Mouse (Mus musculus) testis, adult 2 months (tissue): ENCODE data around the gene Sorcs3. TPM values are rescaled to one million over a fixed set of nuclear protein-coding genes. Genes with fewer than 3 reads are reported as not detected.

Source experiments
- H3K27ac ChIP-seq: fragments of 200-500 bp; 2 replicates; pipeline ENCODE4 v1.5.1; 2012; ENCODE audit warnings: low read depth, low read length; ENCODE audit not compliant: control insufficient read depth, insufficient read depth
- H3K27me3 ChIP-seq: fragments of 200-500 bp; 2 replicates; pipeline ENCODE4 v1.6.1; 2012; ENCODE audit warnings: mild to moderate bottlenecking, low read length, moderate library complexity; ENCODE audit not compliant: control insufficient read depth, insufficient read depth
- H3K36me3 ChIP-seq: fragments of 200-500 bp; 2 replicates; pipeline ENCODE4 v1.6.1; 2012; ENCODE audit warnings: mild to moderate bottlenecking, low read length; ENCODE audit not compliant: control insufficient read depth, insufficient read depth
- H3K4me1 ChIP-seq: fragments of 200-500 bp; 2 replicates; pipeline ENCODE4 v1.6.1; 2012; ENCODE audit warnings: low read length; ENCODE audit not compliant: control insufficient read depth, insufficient read depth
- H3K4me3 ChIP-seq: fragments of 200-500 bp; 2 replicates; pipeline ENCODE4 v1.5.1; 2012; ENCODE audit warnings: low read depth, mild to moderate bottlenecking, low read length, moderate library complexity, mixed read lengths; ENCODE audit not compliant: control insufficient read depth
- CTCF ChIP-seq: fragments of 200-500 bp; IDR thresholded peaks from 2 replicates; pipeline ENCODE4 v1.5.1; 2012; ENCODE audit warnings: low read depth, mild to moderate bottlenecking, inconsistent platforms, low read length, moderate library complexity; ENCODE audit not compliant: control insufficient read depth, insufficient read depth, insufficient replicate concordance
- POLR2A ChIP-seq: fragments of 200-500 bp; IDR thresholded peaks from 2 replicates; pipeline ENCODE4 v1.6.1; 2012; ENCODE audit warnings: low read depth, mild to moderate bottlenecking, inconsistent platforms, low read length, moderate library complexity; ENCODE audit not compliant: control insufficient read depth
- polyA plus RNA-seq: library from polyadenylated mRNA; depleted of rRNA; stranded (reverse); fragments of >200 nt; gene quantifications from 2 replicates; pipeline ENCODE4 v1.2.3, GENCODE M21; 2012

Sorcs3 gene
- polyA plus RNA-seq, 1 experiment: 0.22 TPM

DNA sequence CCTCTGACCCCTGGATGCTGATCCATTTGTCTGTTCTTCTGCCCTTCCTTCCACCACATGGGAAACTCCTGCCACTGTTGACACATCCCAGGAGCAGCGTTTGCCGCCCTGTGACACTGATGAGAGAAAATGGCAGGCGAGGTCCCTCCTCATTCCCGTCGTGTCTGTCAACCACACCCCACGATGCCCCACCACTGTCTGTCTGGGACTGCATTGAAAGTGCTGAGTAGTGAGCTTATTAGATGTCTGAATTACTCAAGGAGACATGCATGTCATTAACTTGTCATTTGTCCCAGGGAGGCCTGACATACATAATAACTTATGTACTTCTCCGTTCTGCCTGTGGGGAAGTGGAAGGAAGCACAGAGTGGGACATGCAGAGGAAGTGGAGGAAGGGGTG lies 137.6 kb downstream of the Sorcs3 start:
- H3K27me3 ChIP-seq: no peaks in the 10 kb centered on the region
- H3K4me3 ChIP-seq: no peak overlapping the region
- TF ChIP-seq POLR2A: no peak
- TF ChIP-seq CTCF: no peak
- H3K4me1 ChIP-seq: no peaks in the 10 kb centered on the region
- no peak overlapping the region for H3K27ac ChIP-seq
- H3K36me3 ChIP-seq: no peaks in the 10 kb centered on the region

DNA sequence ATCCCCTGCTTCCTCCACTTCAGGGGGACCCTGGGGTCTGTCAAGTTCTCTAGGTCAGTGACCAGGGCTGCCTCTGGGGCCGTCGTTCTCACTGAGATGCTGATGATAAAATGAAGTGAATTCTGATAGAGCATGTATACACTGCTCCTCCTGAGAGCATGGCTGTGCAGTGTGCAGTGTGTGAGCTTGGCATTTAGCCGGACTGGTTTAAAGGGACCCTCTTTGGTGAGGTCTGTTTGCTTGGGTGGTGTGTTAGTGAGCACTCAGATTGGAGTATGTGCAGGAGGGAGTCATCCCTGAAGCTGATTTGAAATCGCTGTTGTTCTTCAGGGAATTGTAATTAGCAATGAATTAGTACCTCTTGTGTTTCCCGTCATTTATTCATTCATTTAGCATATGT lies 141.3 kb downstream of the Sorcs3 start:
- Histone ChIP-seq H3K27me3 (no peaks in the 10 kb centered on the region), H3K27ac (no peak overlapping the region), H3K4me1 (no peaks in the 10 kb centered on the region), H3K36me3 (no peaks in the 10 kb centered on the region), H3K4me3 (no peak overlapping the region)
- TF ChIP-seq POLR2A (no peak), CTCF (no peak)

DNA sequence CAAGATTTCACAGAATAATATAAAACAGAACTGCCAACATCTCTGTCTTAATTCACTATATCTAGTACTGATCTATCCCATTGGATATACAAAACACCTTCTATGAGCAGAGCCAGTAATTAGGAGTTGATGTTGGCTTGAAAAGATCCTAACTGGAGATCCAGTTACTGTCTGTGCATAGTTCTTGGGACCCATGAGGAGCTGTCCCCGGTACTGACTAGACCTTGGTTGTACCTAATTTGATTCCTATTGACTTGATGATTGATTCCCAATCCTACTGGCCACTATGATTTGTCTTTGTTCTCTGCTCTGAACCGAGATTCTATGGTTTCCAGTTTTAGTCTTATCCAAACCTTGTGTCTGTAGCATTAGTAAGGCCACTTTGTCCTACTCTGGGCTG lies 151.0 kb downstream of the Sorcs3 start:
- no peak for TF ChIP-seq POLR2A
- TF ChIP-seq CTCF: no peak

DNA sequence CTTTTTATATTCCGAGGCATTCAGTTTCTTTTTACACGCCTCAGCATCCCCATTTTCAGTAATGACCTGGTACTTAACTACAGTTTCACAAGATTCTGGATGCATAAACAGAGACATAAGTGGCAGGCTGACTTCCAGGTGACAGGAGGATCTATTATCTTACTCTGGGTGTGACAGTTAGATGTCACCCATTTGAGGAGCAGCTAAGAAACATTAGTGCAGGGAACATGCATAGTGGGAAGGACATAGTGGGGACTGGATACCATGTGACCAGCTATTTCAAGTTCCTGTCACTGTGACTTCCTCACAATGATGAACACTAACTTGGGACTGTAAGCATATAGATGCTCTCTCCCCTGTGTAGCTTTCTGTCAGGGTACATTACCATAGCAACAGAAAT lies 156.3 kb downstream of the Sorcs3 start:
- H3K36me3 ChIP-seq: no peaks in the 10 kb centered on the region
- no peak overlapping the region for H3K27ac ChIP-seq
- no peak for TF ChIP-seq CTCF
- no peak overlapping the region for H3K4me3 ChIP-seq
- no peaks in the 10 kb centered on the region for H3K27me3 ChIP-seq
- no peaks in the 10 kb centered on the region for H3K4me1 ChIP-seq

More for the DNA sequence above, 151.0 kb downstream of the Sorcs3 start:
- Histone ChIP-seq H3K36me3 (no peaks in the 10 kb centered on the region), H3K27me3 (no peaks in the 10 kb centered on the region), H3K27ac (no peak overlapping the region), H3K4me1 (no peaks in the 10 kb centered on the region), H3K4me3 (no peak overlapping the region)

DNA sequence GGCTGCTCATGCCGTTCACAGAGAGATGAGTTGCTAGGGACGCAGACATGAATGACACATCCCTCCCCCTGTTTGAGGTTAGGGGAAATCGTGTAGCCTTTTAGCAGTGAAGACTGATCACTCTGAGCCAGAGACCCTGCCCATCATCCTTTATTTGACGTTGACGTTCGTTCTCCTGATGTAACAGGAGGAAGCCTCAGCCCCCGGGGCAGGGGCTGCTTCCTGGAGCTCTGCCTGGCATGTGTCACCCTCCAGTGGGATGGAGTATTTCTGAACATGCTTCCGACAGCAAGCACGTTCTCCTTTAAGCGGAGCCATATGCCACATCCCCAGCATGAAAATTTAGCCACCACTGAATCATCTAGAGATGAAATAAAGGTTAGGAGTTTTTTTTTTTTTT lies 162.2 kb downstream of the Sorcs3 start:
- H3K36me3 ChIP-seq: no peaks in the 10 kb centered on the region
- no peak overlapping the region for H3K27ac ChIP-seq
- TF ChIP-seq CTCF (no peak), POLR2A (no peak)
- H3K4me1 ChIP-seq: no peaks in the 10 kb centered on the region
- no peaks in the 10 kb centered on the region for H3K27me3 ChIP-seq
- no peak overlapping the region for H3K4me3 ChIP-seq

DNA sequence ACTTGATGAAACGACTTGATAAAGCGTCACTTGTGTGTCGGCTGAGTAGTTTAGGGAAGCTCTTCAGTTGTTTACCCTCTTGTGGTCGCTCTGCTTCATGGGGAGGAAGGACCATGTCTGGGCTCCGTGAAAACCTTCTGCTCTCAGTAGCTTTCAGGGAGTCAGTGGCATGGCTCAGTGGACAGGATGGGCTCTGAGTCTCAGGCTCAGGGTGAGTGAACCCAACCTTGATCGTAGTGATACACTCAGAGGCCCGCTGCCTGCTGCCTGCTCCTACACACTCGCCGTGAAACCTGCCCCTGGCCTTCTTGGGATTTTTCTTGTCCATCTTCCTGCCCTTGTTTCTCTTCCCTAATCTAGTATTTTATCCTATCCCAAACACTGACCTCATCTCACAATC lies 166.0 kb downstream of the Sorcs3 start:
- no peaks in the 10 kb centered on the region for H3K27me3 ChIP-seq
- H3K36me3 ChIP-seq: no peaks in the 10 kb centered on the region
- no peaks in the 10 kb centered on the region for H3K4me1 ChIP-seq
- no peak overlapping the region for H3K4me3 ChIP-seq
- TF ChIP-seq CTCF: no peak
- no peak for TF ChIP-seq POLR2A
- H3K27ac ChIP-seq: no peak overlapping the region

DNA sequence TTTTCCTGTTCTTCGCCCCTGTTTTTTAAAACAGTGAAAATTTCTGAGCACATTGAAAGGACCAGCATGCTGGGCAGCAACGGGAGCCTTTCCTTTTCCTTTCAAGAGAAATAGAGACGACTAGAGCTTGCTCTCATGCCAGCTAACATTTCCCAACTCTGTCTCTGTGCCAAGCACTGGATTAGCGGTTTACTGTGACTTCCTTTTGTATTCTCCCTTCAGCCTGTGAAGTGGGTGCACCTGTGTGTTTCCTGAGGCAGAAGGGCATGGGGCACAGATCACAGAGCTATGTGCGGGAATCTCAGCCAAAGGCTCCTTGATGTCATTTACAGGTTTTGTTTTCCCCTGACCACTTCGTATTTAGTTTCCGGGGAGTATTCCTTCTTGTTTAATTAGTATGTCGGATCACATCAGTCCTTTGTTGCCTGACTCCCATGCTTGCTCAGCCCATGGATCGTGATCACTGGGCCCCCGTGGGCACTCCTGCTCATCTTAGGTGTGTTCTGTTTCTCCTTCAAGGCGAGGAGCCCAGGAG lies 172.2 kb downstream of the Sorcs3 start:
- no peak overlapping the region for H3K27ac ChIP-seq

DNA sequence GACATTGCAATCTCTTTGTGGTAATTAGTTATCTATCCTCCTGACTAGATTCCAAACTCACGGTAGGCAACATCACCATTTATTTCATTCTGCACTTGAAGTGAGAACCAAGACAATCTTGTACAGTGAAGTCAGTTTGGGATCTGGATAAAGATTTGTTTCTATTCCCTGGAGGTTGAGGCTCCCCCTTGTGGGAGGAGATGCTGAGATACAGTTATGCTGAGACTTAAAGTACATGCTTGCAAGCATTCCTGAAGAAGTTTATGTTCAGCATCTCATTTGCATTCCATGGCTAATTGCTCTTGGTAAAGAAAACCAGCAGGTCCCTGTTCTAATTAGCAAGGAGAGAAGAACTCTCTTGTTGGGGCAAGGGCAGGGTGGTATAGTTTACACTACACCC lies 185.7 kb downstream of the Sorcs3 start:
- H3K27ac ChIP-seq: no peak overlapping the region
- no peak overlapping the region for H3K4me3 ChIP-seq
- no peaks in the 10 kb centered on the region for H3K36me3 ChIP-seq
- no peaks in the 10 kb centered on the region for H3K4me1 ChIP-seq
- no peaks in the 10 kb centered on the region for H3K27me3 ChIP-seq
- no peak for TF ChIP-seq POLR2A
- TF ChIP-seq CTCF: no peak

More for the DNA sequence above, 172.2 kb downstream of the Sorcs3 start:
- Histone ChIP-seq H3K4me1 (no peaks in the 10 kb centered on the region), H3K36me3 (no peaks in the 10 kb centered on the region), H3K4me3 (no peak overlapping the region), H3K27me3 (no peaks in the 10 kb centered on the region)
- no peak for TF ChIP-seq CTCF
- no peak for TF ChIP-seq POLR2A
